Mouse (Mus musculus): ENCODE measurements around the gene Col25a1. TPM values are rescaled to one million over a fixed set of nuclear protein-coding genes. Genes with fewer than 3 reads are reported as not detected.

Gene Col25a1
- polyA plus RNA-seq, 1 experiment from 2014 or later = 2.6 TPM

GRCm38 (mm10) chr3:130313246-130313645 lies 181.9 kb downstream of the Col25a1 start:
- Histone ChIP-seq H3K27ac (ENCODE audit: poor library complexity, severe bottlenecking) (no peak overlapping the region), H3K9ac (no peak overlapping the region), H3K4me2 (no peak overlapping the region), H3K36me3 (no peaks in the 10 kb centered on the region), H3K9me3 (replicated peaks) (no peaks in the 10 kb centered on the region), H3K27me3 (replicated peaks) (no peaks in the 10 kb centered on the region), H3K4me3 (no peak overlapping the region), H3K4me1 (replicated peaks) (0 out of 2 replicates have a peak, but pooled peaks cover 14% of the 10 kb centered on the region)
- no peak for ATAC-seq (ENCODE audit: insufficient number of reproducible peaks, low FRiP score)
- 80% methylated on average over 6 of the region's 6 CpGs for WGBS

- no peaks in the 10 kb centered on the region for H3K9me3 ChIP-seq (replicated peaks)
Measured at GRCm38 (mm10) chr3:130327039-130328015, 196.0 kb downstream of the Col25a1 start.

GRCm38 (mm10) chr3:130328909-130329308 lies 197.6 kb downstream of the Col25a1 start:
- Histone ChIP-seq H3K27ac (ENCODE audit: poor library complexity, severe bottlenecking) (no peak overlapping the region), H3K4me1 (replicated peaks) (no peaks in the 10 kb centered on the region), H3K9me3 (replicated peaks) (no peaks in the 10 kb centered on the region), H3K4me3 (no peak overlapping the region), H3K27me3 (replicated peaks) (no peaks in the 10 kb centered on the region), H3K36me3 (no peaks in the 10 kb centered on the region), H3K9ac (no peak overlapping the region), H3K4me2 (no peak overlapping the region)
- no peak for ATAC-seq (ENCODE audit: insufficient number of reproducible peaks, low FRiP score)
- WGBS = 75% methylated on average over 9 of the region's 9 CpGs

More at GRCm38 (mm10) chr3:130327039-130328015, 196.0 kb downstream of the Col25a1 start:
- ATAC-seq (ENCODE audit: insufficient number of reproducible peaks, low FRiP score) = no peak
- Histone ChIP-seq H3K4me3 (no peak overlapping the region), H3K27ac (ENCODE audit: poor library complexity, severe bottlenecking) (no peak overlapping the region), H3K36me3 (no peaks in the 10 kb centered on the region), H3K9ac (no peak overlapping the region), H3K4me1 (replicated peaks) (no peaks in the 10 kb centered on the region), H3K4me2 (no peak overlapping the region), H3K27me3 (replicated peaks) (no peaks in the 10 kb centered on the region)
- 56% methylated on average over 13 of the region's 13 CpGs for WGBS

GRCm38 (mm10) chr3:130329833-130330555 lies 198.7 kb downstream of the Col25a1 start:
- H3K4me3 ChIP-seq = no peak overlapping the region
- no peak for ATAC-seq (ENCODE audit: insufficient number of reproducible peaks, low FRiP score)
- H3K27ac ChIP-seq (ENCODE audit: poor library complexity, severe bottlenecking) = no peak overlapping the region
- no peaks in the 10 kb centered on the region for H3K36me3 ChIP-seq
- H3K4me2 ChIP-seq = no peak overlapping the region
- no peaks in the 10 kb centered on the region for H3K9me3 ChIP-seq (replicated peaks)
- no peaks in the 10 kb centered on the region for H3K4me1 ChIP-seq (replicated peaks)
- no peaks in the 10 kb centered on the region for H3K27me3 ChIP-seq (replicated peaks)
- H3K9ac ChIP-seq = no peak overlapping the region
- 87% methylated on average over 9 of the region's 9 CpGs for WGBS

GRCm38 (mm10) chr3:130330556-130330950 lies 199.3 kb downstream of the Col25a1 start:
- Histone ChIP-seq H3K9ac (no peak overlapping the region), H3K4me1 (replicated peaks) (no peaks in the 10 kb centered on the region), H3K4me2 (no peak overlapping the region), H3K36me3 (no peaks in the 10 kb centered on the region), H3K27me3 (replicated peaks) (no peaks in the 10 kb centered on the region), H3K9me3 (replicated peaks) (no peaks in the 10 kb centered on the region), H3K27ac (ENCODE audit: poor library complexity, severe bottlenecking) (no peak overlapping the region), H3K4me3 (no peak overlapping the region)
- no peak for ATAC-seq (ENCODE audit: insufficient number of reproducible peaks, low FRiP score)
- 87% methylated on average over 3 of the region's 3 CpGs for WGBS

GRCm38 (mm10) chr3:130332347-130332913 lies 201.1 kb downstream of the Col25a1 start:
- Histone ChIP-seq H3K9ac (no peak overlapping the region), H3K4me3 (no peak overlapping the region)

GRCm38 (mm10) chr3:130337857-130338256 lies 206.6 kb downstream of the Col25a1 start:
- Histone ChIP-seq H3K4me2 (peak overlapping the region; percentile 57), H3K36me3 (no peaks in the 10 kb centered on the region), H3K9ac (0 out of 2 replicates have a peak overlapping the region, but pooled peaks have one; percentile 13), H3K9me3 (replicated peaks) (no peaks in the 10 kb centered on the region), H3K27me3 (replicated peaks) (no peaks in the 10 kb centered on the region), H3K4me1 (replicated peaks) (peaks cover 12% of the 10 kb centered on the region; the same call in 1 of the 2 replicates), H3K27ac (ENCODE audit: poor library complexity, severe bottlenecking) (peak overlapping the region; percentile 30; the same call in 1 of the 2 replicates), H3K4me3 (peak overlapping the region; percentile 7; the same call in 1 of the 2 replicates)
- peak; percentile 53; the same call in 1 of the 2 replicates for ATAC-seq (ENCODE audit: insufficient number of reproducible peaks, low FRiP score)
- WGBS = 24% methylated on average over 13 of the region's 13 CpGs

More at GRCm38 (mm10) chr3:130332347-130332913, 201.1 kb downstream of the Col25a1 start:
- no peaks in the 10 kb centered on the region for H3K9me3 ChIP-seq (replicated peaks)
- no peak for ATAC-seq (ENCODE audit: insufficient number of reproducible peaks, low FRiP score)
- H3K4me2 ChIP-seq = no peak overlapping the region
- no peaks in the 10 kb centered on the region for H3K36me3 ChIP-seq
- 57% methylated on average over 3 of the region's 3 CpGs for WGBS
- no peak overlapping the region for H3K27ac ChIP-seq (ENCODE audit: poor library complexity, severe bottlenecking)
- no peaks in the 10 kb centered on the region for H3K27me3 ChIP-seq (replicated peaks)
- peaks cover 2% of the 10 kb centered on the region; the same call in 1 of the 2 replicates for H3K4me1 ChIP-seq (replicated peaks)

GRCm38 (mm10) chr3:130338371-130338770 lies 207.1 kb downstream of the Col25a1 start:
- Histone ChIP-seq H3K4me2 (no peak overlapping the region), H3K36me3 (no peaks in the 10 kb centered on the region), H3K27me3 (replicated peaks) (no peaks in the 10 kb centered on the region), H3K4me3 (no peak overlapping the region), H3K27ac (ENCODE audit: poor library complexity, severe bottlenecking) (no peak overlapping the region), H3K9me3 (replicated peaks) (no peaks in the 10 kb centered on the region), H3K9ac (no peak overlapping the region), H3K4me1 (replicated peaks) (peaks cover 12% of the 10 kb centered on the region; the same call in 1 of the 2 replicates)
- WGBS = 50% methylated on average over 3 of the region's 3 CpGs
- ATAC-seq (ENCODE audit: insufficient number of reproducible peaks, low FRiP score) = no peak

GRCm38 (mm10) chr3:130350161-130350560 lies 218.9 kb downstream of the Col25a1 start:
- no peak overlapping the region for H3K27ac ChIP-seq (ENCODE audit: poor library complexity, severe bottlenecking)
- no peak overlapping the region for H3K9ac ChIP-seq
- no peak overlapping the region for H3K4me3 ChIP-seq
- no peak for ATAC-seq (ENCODE audit: insufficient number of reproducible peaks, low FRiP score)
- H3K36me3 ChIP-seq = no peaks in the 10 kb centered on the region
- H3K27me3 ChIP-seq (replicated peaks) = no peaks in the 10 kb centered on the region
- 32% methylated on average over 6 of the region's 6 CpGs for WGBS
- H3K9me3 ChIP-seq (replicated peaks) = no peaks in the 10 kb centered on the region
- peaks cover 7% of the 10 kb centered on the region for H3K4me1 ChIP-seq (replicated peaks)
- H3K4me2 ChIP-seq = no peak overlapping the region

- ATAC-seq (ENCODE audit: insufficient number of reproducible peaks, low FRiP score) = no peak
- Histone ChIP-seq H3K4me1 (replicated peaks) (no peaks in the 10 kb centered on the region), H3K9ac (no peak overlapping the region), H3K4me3 (no peak overlapping the region), H3K9me3 (replicated peaks) (no peaks in the 10 kb centered on the region), H3K27ac (ENCODE audit: poor library complexity, severe bottlenecking) (no peak overlapping the region), H3K4me2 (no peak overlapping the region), H3K27me3 (replicated peaks) (no peaks in the 10 kb centered on the region), H3K36me3 (no peaks in the 10 kb centered on the region)
- WGBS = 80% methylated on average over 4 of the region's 4 CpGs
Measured at GRCm38 (mm10) chr3:130354399-130355039, 223.2 kb downstream of the Col25a1 start.

Data from heart, embryonic 12.5 days (tissue).